Mouse (Mus musculus): ENCODE measurements around the gene Zfp277. TPM values are rescaled to one million over a fixed set of nuclear protein-coding genes. Genes with fewer than 3 reads are reported as not detected.

Gene Zfp277
- polyA plus RNA-seq (2015; fragmentation: Nextera tagmentation; extraction: Ambion mirVana) = 21.3 and 21.7 TPM in 2 replicates

GRCm38 (mm10) chr12:40445648-40446449 lies at the start of gene Zfp277, which contains the start of gene Dock4:
TSS of gene Zfp277 (minus strand) at chr12:40445902.
TSS of gene Dock4 (plus strand) at chr12:40445952.
- H3K27ac ChIP-seq (replicated peaks) = peak within 1 kb of the TSS; percentile 59
- peak; percentile 99 for ATAC-seq (ENCODE audit: low FRiP score, low TSS enrichment)
- peak within 1 kb of the TSS; percentile 97 for H3K4me2 ChIP-seq (replicated peaks; ENCODE audit: low read depth)
- peak within 1 kb of the TSS; percentile 62 for H3K4me3 ChIP-seq (ENCODE audit: low read depth, low read length)
- WGBS = under 1% methylated on average over 73 of the region's 80 CpGs
- H3K27me3 ChIP-seq (ENCODE audit: control insufficient read depth, insufficient read depth, low read length) = no peaks in the 10 kb centered on the region
- 0 out of 2 replicates have a peak, but pooled peaks cover 4% of the 10 kb centered on the region for H3K4me1 ChIP-seq (replicated peaks; ENCODE audit: control insufficient read depth, insufficient read depth)
- no peaks in the 10 kb centered on the region for H3K36me3 ChIP-seq (ENCODE audit: control insufficient read depth, insufficient read depth, low read length)
- DNase-seq (ENCODE audit: low spot score) = peak; percentile 99
- no peaks in the 10 kb centered on the region for H3K9me3 ChIP-seq (ENCODE audit: control insufficient read depth, low read length)
- peak within 1 kb of the TSS; percentile 74 for H3K9ac ChIP-seq (ENCODE audit: low read length)
- TF ChIP-seq EP300 (optimal IDR thresholded peaks at IDR 0.05) = no peak
- peak; percentile 30; the same call in 1 of the 2 replicates for TF ChIP-seq CTCF (IDR thresholded peaks at IDR 0.05; ENCODE audit: low read depth)

DNA sequence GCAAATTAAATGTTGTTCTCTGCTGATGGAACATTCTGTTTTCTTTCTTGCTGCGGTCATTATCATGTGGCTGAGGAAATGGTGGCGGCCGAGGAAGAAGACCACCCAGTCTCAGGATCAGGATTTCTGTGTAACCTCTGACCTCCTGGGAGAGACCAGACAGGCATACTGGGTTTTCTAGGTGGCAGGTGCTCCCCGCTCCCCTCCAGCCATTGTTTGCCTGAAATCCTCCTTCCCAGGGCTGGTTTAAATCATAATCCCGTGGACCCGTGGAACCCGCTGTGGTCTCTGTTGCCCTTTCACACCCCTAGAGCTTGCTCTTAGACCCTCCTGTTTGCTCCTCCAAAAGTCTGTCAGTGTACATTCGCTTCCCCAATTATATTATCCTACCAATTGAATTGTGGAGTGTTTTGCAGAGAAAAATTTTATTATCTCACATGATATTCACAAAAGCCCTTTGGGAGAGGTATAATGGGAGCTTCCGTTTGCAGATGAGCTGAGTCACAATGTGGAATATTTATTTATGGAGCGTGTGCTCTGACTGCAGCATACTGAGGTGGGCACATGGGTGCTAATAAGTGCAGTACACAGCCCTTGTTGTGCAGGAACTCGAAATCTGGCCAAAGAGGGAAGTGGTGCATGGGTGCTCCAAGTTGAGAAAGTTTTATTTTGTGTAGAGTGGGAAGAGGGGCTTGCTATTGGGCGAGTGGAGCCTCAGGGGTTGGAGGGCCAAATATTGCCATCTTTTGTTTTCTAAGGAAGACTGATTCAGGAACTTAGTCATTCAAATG lies 40.5 kb upstream of the Zfp277 start:
- no peak overlapping the region for H3K4me2 ChIP-seq (replicated peaks; ENCODE audit: low read depth)
- no peak for ATAC-seq (ENCODE audit: low FRiP score, low TSS enrichment)
- H3K9ac ChIP-seq (ENCODE audit: low read length) = no peak overlapping the region
- TF ChIP-seq CTCF (IDR thresholded peaks at IDR 0.05; ENCODE audit: low read depth) = no peak
- no peak overlapping the region for H3K4me3 ChIP-seq (ENCODE audit: low read depth, low read length)
- no peaks in the 10 kb centered on the region for H3K27me3 ChIP-seq (ENCODE audit: control insufficient read depth, insufficient read depth, low read length)
- WGBS = 67% methylated on average over 12 of the region's 12 CpGs
- no peaks in the 10 kb centered on the region for H3K36me3 ChIP-seq (ENCODE audit: control insufficient read depth, insufficient read depth, low read length)
- no peak overlapping the region for H3K27ac ChIP-seq (replicated peaks)
- no peak for DNase-seq (ENCODE audit: low spot score)
- H3K4me1 ChIP-seq (replicated peaks; ENCODE audit: control insufficient read depth, insufficient read depth) = no peaks in the 10 kb centered on the region
- no peaks in the 10 kb centered on the region for H3K9me3 ChIP-seq (ENCODE audit: control insufficient read depth, low read length)

GRCm38 (mm10) chr12:40485210-40485609 lies 39.5 kb upstream of the Zfp277 start:
- ATAC-seq (ENCODE audit: low FRiP score, low TSS enrichment) (no peak), DNase-seq (ENCODE audit: low spot score) (no peak)
- Histone ChIP-seq H3K36me3 (ENCODE audit: control insufficient read depth, insufficient read depth, low read length) (no peaks in the 10 kb centered on the region), H3K9ac (ENCODE audit: low read length) (no peak overlapping the region), H3K4me2 (replicated peaks; ENCODE audit: low read depth) (no peak overlapping the region), H3K27me3 (ENCODE audit: control insufficient read depth, insufficient read depth, low read length) (no peaks in the 10 kb centered on the region), H3K9me3 (ENCODE audit: control insufficient read depth, low read length) (no peaks in the 10 kb centered on the region), H3K27ac (replicated peaks) (no peak overlapping the region), H3K4me3 (ENCODE audit: low read depth, low read length) (no peak overlapping the region), H3K4me1 (replicated peaks; ENCODE audit: control insufficient read depth, insufficient read depth) (no peaks in the 10 kb centered on the region)
- TF ChIP-seq CTCF (IDR thresholded peaks at IDR 0.05; ENCODE audit: low read depth) (no peak), EP300 (optimal IDR thresholded peaks at IDR 0.05) (no peak)
- WGBS = 95% methylated on average over 1 of the region's 1 CpGs

GRCm38 (mm10) chr12:40484224-40484623 lies 38.5 kb upstream of the Zfp277 start:
- no peak for DNase-seq (ENCODE audit: low spot score)
- no peak overlapping the region for H3K4me2 ChIP-seq (replicated peaks; ENCODE audit: low read depth)
- H3K9me3 ChIP-seq (ENCODE audit: control insufficient read depth, low read length) = no peaks in the 10 kb centered on the region
- no peaks in the 10 kb centered on the region for H3K4me1 ChIP-seq (replicated peaks; ENCODE audit: control insufficient read depth, insufficient read depth)
- H3K27me3 ChIP-seq (ENCODE audit: control insufficient read depth, insufficient read depth, low read length) = no peaks in the 10 kb centered on the region
- H3K27ac ChIP-seq (replicated peaks) = no peak overlapping the region
- no peak overlapping the region for H3K9ac ChIP-seq (ENCODE audit: low read length)
- WGBS = 14% methylated on average over 3 of the region's 3 CpGs
- ATAC-seq (ENCODE audit: low FRiP score, low TSS enrichment) = no peak
- TF ChIP-seq EP300 (optimal IDR thresholded peaks at IDR 0.05) (no peak), CTCF (IDR thresholded peaks at IDR 0.05; ENCODE audit: low read depth) (no peak)
- no peaks in the 10 kb centered on the region for H3K36me3 ChIP-seq (ENCODE audit: control insufficient read depth, insufficient read depth, low read length)
- H3K4me3 ChIP-seq (ENCODE audit: low read depth, low read length) = no peak overlapping the region

DNA sequence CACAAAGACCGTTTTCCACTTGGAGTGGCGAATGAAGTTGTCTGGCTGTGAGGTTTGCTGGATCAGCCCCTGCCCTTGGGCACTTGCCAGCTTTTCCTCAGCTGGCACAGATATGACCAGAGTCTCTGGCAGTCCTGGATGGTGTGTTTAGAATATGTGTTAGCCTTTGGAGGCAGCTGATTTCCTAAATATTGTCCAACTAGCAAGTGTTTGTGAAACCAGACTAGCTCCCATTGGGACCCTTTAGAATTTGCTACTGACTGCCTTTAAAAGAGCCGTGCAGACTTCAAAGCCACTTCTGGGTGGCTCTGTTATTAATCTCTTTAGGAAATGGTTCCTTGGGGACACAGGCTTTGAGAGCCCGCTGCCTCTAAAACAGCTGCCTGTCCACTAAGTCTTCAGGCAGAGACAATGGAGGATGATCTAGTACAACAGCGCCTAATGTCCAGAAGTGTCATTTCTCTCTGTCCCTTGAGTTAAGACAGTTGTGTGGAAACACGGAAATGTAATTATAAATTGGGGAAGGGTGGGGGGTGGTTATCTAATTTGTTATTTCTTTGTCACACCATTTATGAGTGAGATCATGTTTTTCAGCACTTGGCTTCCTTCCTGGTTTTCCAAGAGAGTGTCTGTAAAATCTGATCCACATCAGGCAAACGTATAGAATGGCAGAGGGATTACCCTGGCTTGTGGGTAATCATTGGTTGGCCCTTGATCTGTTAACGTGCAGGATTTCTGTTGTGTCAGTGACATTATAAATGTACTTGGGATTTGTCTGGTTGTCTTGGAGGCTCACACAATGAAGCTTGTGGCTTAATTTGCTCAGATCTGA lies 32.1 kb upstream of the Zfp277 start:
- WGBS = 30% methylated on average over 8 of the region's 8 CpGs
- H3K27ac ChIP-seq (replicated peaks) = no peak overlapping the region

More for the DNA sequence above, 32.1 kb upstream of the Zfp277 start:
- DNase-seq (ENCODE audit: low spot score) = no peak
- Histone ChIP-seq H3K4me2 (replicated peaks; ENCODE audit: low read depth) (no peak overlapping the region), H3K27me3 (ENCODE audit: control insufficient read depth, insufficient read depth, low read length) (no peaks in the 10 kb centered on the region), H3K4me1 (replicated peaks; ENCODE audit: control insufficient read depth, insufficient read depth) (0 out of 2 replicates have a peak, but pooled peaks cover 3% of the 10 kb centered on the region), H3K4me3 (ENCODE audit: low read depth, low read length) (no peak overlapping the region), H3K36me3 (ENCODE audit: control insufficient read depth, insufficient read depth, low read length) (no peaks in the 10 kb centered on the region), H3K9ac (ENCODE audit: low read length) (no peak overlapping the region), H3K9me3 (ENCODE audit: control insufficient read depth, low read length) (no peaks in the 10 kb centered on the region)
- ATAC-seq (ENCODE audit: low FRiP score, low TSS enrichment) = no peak
- TF ChIP-seq EP300 (optimal IDR thresholded peaks at IDR 0.05) (no peak), CTCF (IDR thresholded peaks at IDR 0.05; ENCODE audit: low read depth) (no peak)
